Mouse (Mus musculus): Measurements from ENCODE around the gene Zc3h7a.

DNA sequence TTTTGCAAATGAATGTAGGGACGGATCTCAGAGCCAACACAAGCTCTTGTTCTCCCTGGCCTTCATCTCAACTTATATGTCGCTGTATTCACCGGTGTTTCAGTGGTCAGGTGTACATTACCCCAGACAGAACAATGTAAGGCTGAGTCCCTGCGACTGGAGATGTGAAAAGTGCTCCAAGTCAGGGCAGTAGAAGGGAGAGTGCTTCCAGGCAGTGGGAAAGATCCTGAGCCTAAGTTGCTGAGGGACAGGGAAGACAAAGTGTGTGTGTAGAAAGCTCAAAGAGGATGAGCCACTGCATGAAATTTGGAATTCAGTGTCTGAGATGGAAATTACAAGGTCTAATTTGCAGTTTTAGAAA is 671 bp upstream of the Zc3h7a start:
- no peak for TF ChIP-seq CTCF (IDR thresholded peaks at IDR 0.05; ENCODE audit: low read depth)
- no peak for TF ChIP-seq EP300 (IDR thresholded peaks at IDR 0.05; ENCODE audit: low read depth)
